Mouse (Mus musculus) bone marrow, adult 2 months (tissue): Measurements from ENCODE around the gene Tgtp1.
"Not testable (repeated sequence)": the region's sequence is repeated elsewhere in the genome, so short reads cannot be mapped to it uniquely, and the experiment has no call there.

Experiments used
- CTCF ChIP-seq: fragments of 200-500 bp; IDR thresholded peaks from 2 replicates; pipeline ENCODE4 v1.5.1; 2011; ENCODE audit warnings: low read length, control low read depth; ENCODE audit not compliant: control insufficient read depth, insufficient read depth
- POLR2A ChIP-seq: fragments of 200-500 bp; IDR thresholded peaks from 2 replicates; pipeline ENCODE4 v1.6.1; 2011; ENCODE audit warnings: low read depth, mild to moderate bottlenecking, control low read depth, low read length, borderline replicate concordance; ENCODE audit not compliant: control insufficient read depth

GRCm38 (mm10) chr11:48946090-48946489 is 47.9 kb downstream of the Tgtp1 start, which contains the start of gene Psme2b:
- TF ChIP-seq POLR2A, CTCF: not testable (repeated sequence)
